Mouse (Mus musculus): ENCODE measurements around the gene Gpr33.

Gpr33 gene

GRCm38 (mm10) chr12:52027963-52028362 lies at the start of gene Gpr33:
Gene Gpr33 (minus strand): TSS chr12:52028063.
- no peak for DNase-seq

DNA sequence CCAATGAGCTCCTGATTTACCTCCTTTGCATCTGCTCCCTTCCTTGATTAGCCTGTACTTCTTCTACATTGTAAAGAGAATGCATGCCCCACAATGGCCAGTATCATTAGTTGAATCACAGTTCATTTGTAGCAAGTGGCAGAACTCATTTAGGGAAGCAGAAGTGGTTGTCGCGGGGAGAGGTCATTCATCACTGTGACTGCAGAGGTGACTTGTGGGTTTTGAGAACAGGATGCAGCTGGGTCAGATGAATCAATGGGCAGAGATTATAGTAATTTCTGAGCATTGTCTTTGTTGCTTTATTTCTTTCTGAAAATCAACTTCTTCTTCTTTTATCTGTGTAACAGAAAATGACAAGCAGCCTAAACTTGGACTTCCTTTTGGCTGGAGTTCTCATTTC lies 21.5 kb upstream of the Gpr33 start:
- DNase-seq = no peak

GRCm38 (mm10) chr12:52046371-52046770 lies 18.5 kb upstream of the Gpr33 start:
- DNase-seq = no peak

- peak; percentile 45 for DNase-seq
Observed at GRCm38 (mm10) chr12:52042818-52043336, 15.0 kb upstream of the Gpr33 start.

- DNase-seq = peak; percentile 59
Observed at GRCm38 (mm10) chr12:52038352-52038751, 10.5 kb upstream of the Gpr33 start.

GRCm38 (mm10) chr12:52034956-52035355 lies 7.1 kb upstream of the Gpr33 start:
- no peak for DNase-seq

DNA sequence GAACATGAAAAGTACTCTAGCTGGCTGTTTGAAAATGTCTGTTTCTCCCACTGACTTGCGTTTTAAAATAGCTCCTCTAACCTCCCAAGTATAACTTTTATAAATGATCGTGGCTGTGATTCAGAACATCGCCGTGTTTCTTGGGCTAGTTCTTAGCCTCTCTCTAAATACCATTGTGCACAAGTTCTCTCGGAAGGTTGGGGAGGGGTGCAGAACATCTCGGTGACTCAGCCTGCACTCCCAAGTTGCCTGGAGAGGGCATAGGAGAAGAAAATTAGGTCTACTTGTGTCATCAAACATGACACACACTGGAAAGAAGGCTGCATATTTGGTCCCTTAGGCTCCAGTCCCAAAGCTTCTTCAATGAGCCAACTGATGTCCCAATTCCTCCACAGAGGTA lies 4.4 kb upstream of the Gpr33 start:
- no peak for DNase-seq

GRCm38 (mm10) chr12:52014494-52015029 lies 13.3 kb downstream of the Gpr33 start:
- no peak for DNase-seq

DNA sequence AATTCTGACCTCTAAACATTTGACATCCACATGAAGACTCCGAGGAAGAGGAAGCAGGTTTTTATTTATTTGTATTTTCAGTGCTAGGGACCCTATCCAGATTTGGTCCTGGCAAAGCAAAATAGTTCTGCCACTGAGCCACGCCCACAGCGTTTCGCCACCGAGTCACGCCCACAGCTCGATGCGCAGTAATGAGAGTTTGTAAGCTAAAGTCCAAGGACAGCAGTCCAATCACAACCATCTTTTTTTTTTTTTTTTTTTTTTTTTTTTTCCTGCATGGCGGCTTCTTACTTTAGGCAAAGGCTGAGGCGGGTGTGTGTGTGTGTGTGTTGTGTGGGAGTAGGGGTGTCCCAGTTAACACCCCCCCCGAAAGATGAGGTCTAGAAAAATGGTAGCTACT lies 13.8 kb downstream of the Gpr33 start:
- no peak for DNase-seq

- DNase-seq = no peak
Observed at GRCm38 (mm10) chr12:52013274-52013673, 14.6 kb downstream of the Gpr33 start.

GRCm38 (mm10) chr12:52012159-52012558 lies 15.7 kb downstream of the Gpr33 start:
- no peak for DNase-seq

DNA sequence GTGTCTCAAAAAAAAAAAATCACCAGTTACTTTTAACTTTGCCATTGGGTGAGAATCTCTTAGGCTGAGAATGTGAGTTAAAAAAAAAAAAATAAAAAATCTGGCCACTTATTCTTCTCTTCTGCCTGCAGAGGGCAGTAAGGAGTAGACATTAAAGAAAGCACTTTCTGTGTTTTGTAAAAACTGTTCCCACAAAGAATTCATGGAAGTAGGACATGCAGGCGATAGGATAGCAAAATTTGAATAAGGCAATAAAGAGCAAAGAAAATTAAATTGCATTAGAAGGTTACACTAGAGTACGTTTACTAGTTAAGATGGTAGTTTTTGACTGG lies 17.3 kb downstream of the Gpr33 start:
- DNase-seq = peak; percentile 77

DNA sequence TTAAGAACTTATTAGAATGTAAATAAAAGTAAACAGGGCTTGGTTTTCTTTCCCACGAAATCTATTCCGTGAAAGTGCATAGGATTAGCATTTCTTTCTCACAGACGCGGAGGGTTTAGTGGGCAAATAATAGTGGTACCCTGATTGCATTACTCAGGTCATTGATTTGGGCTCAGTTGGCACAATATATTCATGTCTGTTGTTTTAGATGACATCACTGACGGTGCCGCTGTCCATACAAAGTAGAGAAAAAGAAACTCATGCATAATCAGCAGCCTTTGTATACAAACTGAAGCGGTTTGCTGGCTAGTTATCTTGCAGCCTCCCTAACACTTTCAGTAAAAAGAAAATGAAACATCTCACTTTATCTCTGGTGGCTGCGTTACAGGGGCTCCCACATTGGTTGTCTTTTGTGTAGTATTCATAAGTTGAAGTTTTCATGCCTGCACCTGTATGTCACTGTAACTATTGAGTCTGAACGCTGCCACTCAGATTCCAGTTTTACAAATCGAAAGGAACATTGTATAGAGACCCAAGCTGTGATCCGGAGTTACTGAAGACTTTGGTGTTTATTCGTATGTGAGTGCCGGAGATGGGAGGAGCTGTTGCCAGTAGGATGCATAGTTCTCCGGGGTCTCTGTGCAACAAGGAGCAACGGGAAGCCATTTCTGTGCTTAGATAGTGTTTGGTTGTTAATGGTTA lies 17.8 kb downstream of the Gpr33 start:
- no peak for DNase-seq

DNA sequence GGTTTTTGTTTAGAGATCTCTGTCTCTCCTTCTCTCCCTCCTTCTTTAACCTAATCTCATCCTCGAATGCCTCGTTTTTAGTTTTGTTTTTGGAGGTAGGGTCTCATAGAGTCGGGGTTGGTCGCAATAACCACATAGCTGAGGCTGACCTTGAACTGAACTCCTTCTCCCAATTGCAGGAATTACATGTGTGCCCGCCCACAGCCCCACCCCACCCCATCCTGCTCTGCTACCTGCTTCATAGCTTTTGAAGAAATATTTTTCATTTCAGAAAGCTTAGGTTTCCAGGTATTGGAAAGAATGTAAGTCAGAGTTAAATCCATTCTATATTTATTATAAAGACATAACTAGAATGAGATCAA lies 21.2 kb downstream of the Gpr33 start:
- no peak for DNase-seq

- DNase-seq = peak; percentile 94
Observed at GRCm38 (mm10) chr12:52005877-52006632, 21.8 kb downstream of the Gpr33 start, which contains the start of gene Dtd2. Gene Dtd2 (minus strand): TSS chr12:52006501.

DNA sequence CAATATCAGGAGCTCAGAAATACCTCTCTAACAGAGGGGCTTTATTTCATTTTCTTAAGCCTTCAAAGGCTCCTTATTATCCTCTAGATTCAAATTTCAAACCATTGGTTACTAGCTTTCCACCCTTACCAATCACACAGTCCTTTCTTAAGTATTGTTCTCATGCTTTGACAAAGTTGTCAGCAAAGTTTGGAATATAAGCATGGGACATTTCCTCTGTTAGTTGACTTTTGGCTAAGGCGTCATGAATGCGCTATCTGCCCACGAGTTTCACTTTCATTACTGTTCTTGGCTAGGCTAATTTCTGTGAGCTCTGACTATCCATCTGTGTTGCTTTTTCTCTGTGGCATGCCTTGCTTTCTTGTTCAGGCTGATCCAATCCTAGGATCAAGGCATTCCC lies 25.1 kb downstream of the Gpr33 start:
- DNase-seq = no peak

GRCm38 (mm10) chr12:52001544-52001943 lies 26.3 kb downstream of the Gpr33 start:
- peak; percentile 84 for DNase-seq

GRCm38 (mm10) chr12:51998366-51998932 lies 29.4 kb downstream of the Gpr33 start:
- no peak for DNase-seq

DNA sequence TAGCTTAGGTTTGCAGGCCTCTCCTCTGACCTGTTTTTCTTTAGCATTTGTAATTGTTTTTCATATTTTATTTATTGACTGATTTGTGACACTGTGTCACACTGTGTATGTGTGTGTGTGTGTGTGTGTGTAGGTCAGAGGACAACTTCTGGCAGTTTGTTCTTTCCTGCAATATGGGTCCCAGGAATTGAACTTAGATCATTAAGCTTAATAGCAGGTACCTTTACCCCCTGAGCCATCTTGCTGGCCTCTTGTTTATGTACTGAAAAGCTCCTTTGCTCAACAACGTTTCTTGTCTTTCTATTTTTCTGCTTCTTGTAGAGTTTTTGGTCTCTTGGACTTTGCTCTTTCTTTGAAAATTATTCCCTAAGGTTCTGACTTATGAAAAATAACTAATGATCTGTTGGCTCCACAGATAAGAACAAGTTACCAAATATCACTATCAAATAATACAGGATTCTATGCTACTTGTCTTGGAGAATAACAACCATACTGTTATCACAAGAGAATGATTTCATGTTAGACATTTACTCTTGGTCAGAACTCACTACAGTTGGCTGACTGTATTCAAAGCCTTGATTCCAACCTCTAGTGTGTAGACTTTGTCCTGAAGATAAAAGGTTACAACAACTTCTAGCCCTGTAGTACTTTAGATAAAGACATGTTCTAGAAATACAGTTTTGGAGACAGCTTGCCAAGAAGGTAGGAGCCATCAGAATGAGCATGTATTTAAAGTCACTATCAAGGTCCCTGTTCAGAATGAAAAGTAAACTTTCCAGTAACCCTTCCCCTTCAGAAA lies 31.9 kb downstream of the Gpr33 start:
- DNase-seq = no peak

GRCm38 (mm10) chr12:51990629-51991028 lies 37.2 kb downstream of the Gpr33 start:
- DNase-seq = no peak

DNA sequence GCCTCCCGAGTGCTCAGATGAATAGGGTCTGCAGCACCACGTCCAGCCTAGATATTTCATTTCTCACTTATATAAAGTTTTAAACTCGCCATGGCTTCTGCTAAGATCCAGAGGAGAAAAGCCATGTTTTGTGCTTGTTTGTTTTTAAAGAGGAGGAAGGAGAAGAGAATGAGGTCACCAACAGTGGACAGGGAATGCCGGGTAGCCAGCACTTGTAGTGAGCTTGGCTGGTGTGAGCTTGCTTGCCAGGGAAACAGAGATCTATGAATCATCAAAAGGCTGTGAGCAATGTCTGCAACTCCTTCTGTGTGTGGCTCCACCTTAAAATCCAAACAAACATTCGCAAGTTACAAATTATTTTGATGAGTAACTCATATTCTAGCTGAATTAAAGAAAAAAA lies 39.3 kb downstream of the Gpr33 start:
- DNase-seq = no peak

DNA sequence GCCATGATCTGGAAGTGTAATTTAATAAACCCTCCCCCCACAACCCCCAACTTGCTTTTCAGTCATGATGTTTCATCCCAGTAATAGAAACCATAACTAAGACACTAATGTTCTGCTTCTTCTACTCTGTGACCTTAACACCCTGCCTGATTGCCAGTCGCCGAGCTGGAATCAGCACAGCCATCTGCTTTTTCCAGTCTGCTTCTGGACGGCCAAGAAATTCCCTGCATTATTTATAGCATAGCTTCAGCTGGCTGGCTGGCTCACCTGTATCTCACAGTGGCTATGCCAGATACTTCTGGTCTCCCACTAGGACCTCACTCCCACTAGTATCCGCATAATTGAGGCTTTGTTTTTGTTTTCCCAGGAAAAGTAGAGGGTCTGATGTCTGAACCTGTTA lies 42.0 kb downstream of the Gpr33 start:
- no peak for DNase-seq

DNA sequence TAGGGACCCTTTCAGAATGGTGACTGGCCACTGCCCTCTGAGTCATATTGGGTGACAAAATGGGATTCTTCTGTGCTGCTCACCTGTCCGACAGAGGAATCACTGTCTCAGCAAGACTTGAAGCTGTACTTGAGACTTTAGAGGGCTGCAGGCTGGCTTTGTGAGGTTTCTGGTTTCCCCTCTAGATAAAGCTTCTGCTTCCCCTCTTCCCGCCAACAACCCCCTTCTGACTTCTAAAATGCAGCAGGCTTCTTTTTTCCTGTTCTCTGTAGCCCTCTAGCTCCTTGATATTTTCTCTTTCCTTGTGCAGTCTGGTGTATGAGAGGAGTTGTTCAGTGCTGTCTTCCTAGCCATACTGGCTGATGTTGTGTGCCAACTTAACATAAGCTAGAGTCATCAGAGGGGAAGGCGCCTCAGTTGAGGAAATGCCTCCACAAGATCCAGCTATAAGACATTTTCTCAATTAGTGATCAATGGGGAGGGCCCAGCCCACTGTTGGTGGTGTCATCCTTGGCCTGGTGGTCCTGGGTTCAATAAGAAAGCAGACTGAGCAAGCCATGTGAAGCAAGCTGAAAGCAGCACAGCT lies 42.6 kb downstream of the Gpr33 start:
- no peak for DNase-seq

All from retina, postnatal 1 day (tissue).